Comparison of ENCODE assay signal across 7 mouse cellular contexts in genomic region chr7:64451441-64451840, GRCm38 (mm10). TPM values are rescaled to one million over a fixed set of nuclear protein-coding genes. Genes with fewer than 3 reads are reported as not detected.
DNase-seq lines count a peak whose midpoint lies in the region; ATAC-seq lines count a peak whose summit lies in the region.

No protein-coding gene starts in this region.

- no peaks in the 10 kb centered on the region for H3K9me3 ChIP-seq in hindbrain, embryonic 12.5 days (replicated peaks)

- peaks cover 9% of the 10 kb centered on the region for H3K4me1 ChIP-seq in hindbrain, embryonic 12.5 days

- no peaks in the 10 kb centered on the region for H3K36me3 ChIP-seq in hindbrain, embryonic 12.5 days

- 23% methylated on average over 4 of the region's 4 CpGs for WGBS in hindbrain, embryonic 12.5 days

- peak overlapping the region; percentile 48; the same call in 1 of the 2 replicates for H3K27ac ChIP-seq in hindbrain, embryonic 12.5 days

- peak; percentile 75 to 81 for DNase-seq in cerebellum, postnatal 36 days
- DNase-seq in left cerebral cortex, postnatal 36 days (ENCODE audit: low spot score in 2 of 2): peak; percentile 43 to 65
- peak; percentile 54 for DNase-seq in right cerebral cortex, postnatal 14 days
- DNase-seq in ovary, postnatal 14 days (ENCODE audit: low spot score): no peak
- DNase-seq in lung, postnatal 4 days: no peak
- no peak for DNase-seq in heart, adult 9 months (ENCODE audit: low spot score in 2 of 2)

- intact Hi-C loops in left cerebral cortex, postnatal 36 days (cut with DNase I): loop anchor here (5.0 kb wide), 1 partner anchor 51 kb away; the partner anchor contains the start of gene Apba2

- H3K27me3 ChIP-seq in hindbrain, embryonic 12.5 days: no peaks in the 10 kb centered on the region

- H3K4me3 ChIP-seq in hindbrain, embryonic 12.5 days: no peak overlapping the region

- peak; percentile 83 for ATAC-seq in hindbrain, embryonic 12.5 days (ENCODE audit: low FRiP score)

- no peak overlapping the region for H3K9ac ChIP-seq in hindbrain, embryonic 12.5 days

- no peak overlapping the region for H3K4me2 ChIP-seq in hindbrain, embryonic 12.5 days (replicated peaks)

RNA-seq across cellular contexts. Expression of gene Apba2, which starts 50.1 kb away (rescaled TPM):
- 112 and 119 TPM in 2 replicates for polyA plus RNA-seq in hindbrain, embryonic 12.5 days (2016; fragmentation: Nextera tagmentation; extraction: Ambion mirVana)
- total RNA-seq in left cerebral cortex, postnatal 36 days (2021): 100 to 1,000 TPM; 245 to 264 TPM

RNA-seq across cellular contexts. Expression of gene Mcee, which starts 59.0 kb away (rescaled TPM):
- polyA plus RNA-seq in hindbrain, embryonic 12.5 days (2016; fragmentation: Nextera tagmentation; extraction: Ambion mirVana): 37.1 and 46.1 TPM in 2 replicates
- total RNA-seq in left cerebral cortex, postnatal 36 days (2021): 10 to 100 TPM; 46.8 to 48.9 TPM

RNA-seq across cellular contexts. Expression of gene Mphosph10, which starts 59.4 kb away (rescaled TPM):
- 41.7 and 43.7 TPM in 2 replicates for polyA plus RNA-seq in hindbrain, embryonic 12.5 days (2016; fragmentation: Nextera tagmentation; extraction: Ambion mirVana)
- total RNA-seq in left cerebral cortex, postnatal 36 days (2021): 10 to 100 TPM; 16.1 to 19.6 TPM

Comparison
In these comparisons a context has a peak if more than half of its experiments do, and no peak if none do; other contexts are left out.
1. DNase-seq: peak in cerebellum, postnatal 36 days (2 of 2), left cerebral cortex, postnatal 36 days (2 of 2) and right cerebral cortex, postnatal 14 days (single experiment); none in ovary, postnatal 14 days (single experiment), lung, postnatal 4 days (0 of 2) and heart, adult 9 months (0 of 2).